Mouse (Mus musculus) intestine, embryonic 14.5 days (tissue): ENCODE measurements around the gene Abhd17b. TPM values are rescaled to one million over a fixed set of nuclear protein-coding genes. Genes with fewer than 3 reads are reported as not detected.
"Not testable (repeated sequence)": the region's sequence is repeated elsewhere in the genome, so short reads cannot be mapped to it uniquely, and the experiment has no call there.

Source experiments
- ATAC-seq: fragments of 200-750 bp; cut with Nextera tagmentation; replicated peaks from 2 replicates; pipeline ENCODE4 v1.8.0; 2017; ENCODE audit warnings: low read depth, moderate number of reproducible peaks, moderate TSS enrichment, moderate library complexity; ENCODE audit not compliant: low FRiP score, low TSS enrichment
- DNase-seq: peaks from one replicate; pipeline ENCODE4 v3.0.0-alpha.2; 2018; ENCODE audit warnings: low spot score
- H3K27ac ChIP-seq: fragments of 300-500 bp; sonication (generic); 2 replicates; pipeline ENCODE4 v1.5.1; 2014; ENCODE audit warnings: low read depth, mild to moderate bottlenecking, control low read depth
- H3K27me3 ChIP-seq: fragments of 300-500 bp; sonication (generic); replicated peaks from 2 replicates; pipeline ENCODE4 v1.6.1; 2014; ENCODE audit warnings: low read length, control low read depth; ENCODE audit not compliant: control insufficient read depth, insufficient read depth
- H3K36me3 ChIP-seq: fragments of 300-500 bp; sonication (generic); 2 replicates; pipeline ENCODE4 v1.6.1; 2014; ENCODE audit warnings: low read length, control low read depth; ENCODE audit not compliant: control insufficient read depth, insufficient read depth
- H3K4me1 ChIP-seq: fragments of 300-500 bp; sonication (generic); replicated peaks from 2 replicates; pipeline ENCODE4 v1.6.1; 2014; ENCODE audit warnings: low read length, control low read depth, mixed read lengths; ENCODE audit not compliant: control insufficient read depth, insufficient read depth
- H3K4me2 ChIP-seq: fragments of 300-500 bp; sonication (generic); 2 replicates; pipeline ENCODE4 v1.6.1; 2014; ENCODE audit warnings: low read length
- H3K4me3 ChIP-seq: fragments of 300-500 bp; sonication (generic); 2 replicates; pipeline ENCODE4 v1.5.1; 2014; ENCODE audit warnings: low read depth, low read length, control low read depth, mixed read lengths
- H3K9ac ChIP-seq: fragments of 300-500 bp; sonication (generic); 2 replicates; pipeline ENCODE4 v1.6.1; 2014; ENCODE audit warnings: mild to moderate bottlenecking, low read length
- H3K9me3 ChIP-seq: fragments of 300-500 bp; sonication (generic); 2 replicates; pipeline ENCODE4 v1.6.1; 2016; ENCODE audit warnings: low read length, control low read depth; ENCODE audit not compliant: control insufficient read depth
- WGBS: fragments of 180-500 bp; shearing (Covaris S2); extraction: QIAGEN DNeasy Blood & Tissue Kit; methylation state at CpG from one replicate; pipeline ENCODE4 v1.1.7; 2014; 5-methylcytosine and 5-hydroxymethylcytosine counted together
- polyA plus RNA-seq: library from polyadenylated mRNA; unstranded; fragments of >200 nt; fragmentation: Nextera tagmentation; extraction: Ambion mirVana; gene quantifications from 2 replicates; pipeline ENCODE4 v1.2.1, GENCODE M21; 2014

Gene Abhd17b
- polyA plus RNA-seq, 1 experiment from 2014 or later = 28.2 TPM

DNA sequence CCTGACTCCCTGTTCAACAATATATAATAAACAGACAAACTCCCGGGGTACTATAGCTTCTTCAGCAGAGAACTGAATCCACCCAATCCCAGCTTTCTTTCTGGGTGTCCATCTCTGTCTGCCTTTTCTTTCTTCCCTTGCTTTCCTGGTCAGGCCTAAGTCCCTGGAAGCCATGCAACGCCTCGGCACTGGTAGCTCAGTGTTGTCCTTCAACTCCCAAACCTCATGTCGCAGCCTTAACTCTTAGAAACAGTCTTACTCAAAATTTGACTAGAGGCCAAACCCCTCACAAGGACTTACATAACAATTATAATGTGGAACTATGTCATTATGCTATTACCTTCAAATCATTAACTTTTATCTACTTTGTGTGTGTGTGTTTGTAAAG, 28.8 kb upstream of the Abhd17b start:
- H3K4me2 ChIP-seq = no peak overlapping the region
- WGBS = 92% methylated on average over 4 of the region's 4 CpGs

DNA sequence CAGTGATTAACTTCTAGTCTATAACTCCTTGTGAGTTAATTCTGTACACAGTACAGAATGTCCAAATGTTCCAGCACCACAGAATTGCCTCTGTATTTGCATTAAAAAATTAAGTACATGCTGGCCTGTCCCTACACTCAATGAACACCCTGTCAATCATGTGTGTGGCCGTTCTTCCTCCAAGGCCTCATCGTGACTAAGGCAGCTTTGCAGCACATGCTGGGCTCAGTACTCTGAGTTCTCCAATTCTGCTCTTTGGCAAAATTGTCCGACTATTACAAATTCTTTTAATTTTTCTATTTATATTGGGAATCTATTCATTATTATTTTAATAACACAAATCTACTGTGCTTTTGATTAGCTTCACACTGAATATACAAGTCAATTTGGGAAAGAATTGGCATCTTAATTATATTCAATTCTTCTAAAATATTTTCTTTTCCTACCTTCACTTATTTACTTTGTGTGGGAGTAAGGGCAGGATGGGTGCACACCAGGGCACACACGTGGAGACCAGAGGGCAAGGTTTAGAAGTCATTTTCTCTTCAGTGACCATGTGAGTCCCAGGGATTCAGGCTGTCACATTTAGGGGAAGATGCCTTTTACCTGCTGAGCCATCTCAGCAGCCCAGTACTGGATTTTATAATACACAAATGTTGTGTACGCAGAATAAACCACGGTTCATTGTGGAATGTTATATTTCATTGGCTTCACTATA, 26.6 kb upstream of the Abhd17b start:
- H3K36me3 ChIP-seq = no peaks in the 10 kb centered on the region
- no peaks in the 10 kb centered on the region for H3K27me3 ChIP-seq
- H3K27ac ChIP-seq = no peak overlapping the region
- H3K4me2 ChIP-seq = no peak overlapping the region
- WGBS = 87% methylated on average over 6 of the region's 6 CpGs
- H3K4me1 ChIP-seq = 0 out of 2 replicates have a peak, but pooled peaks cover 2% of the 10 kb centered on the region
- H3K9ac ChIP-seq = no peak overlapping the region
- ATAC-seq (no peak), DNase-seq (no peak)
- no peak overlapping the region for H3K4me3 ChIP-seq
- H3K9me3 ChIP-seq = no peaks in the 10 kb centered on the region

More for the DNA sequence above, 28.8 kb upstream of the Abhd17b start:
- Histone ChIP-seq H3K4me3 (no peak overlapping the region), H3K27ac (no peak overlapping the region), H3K9ac (no peak overlapping the region), H3K27me3 (no peaks in the 10 kb centered on the region), H3K9me3 (no peaks in the 10 kb centered on the region), H3K36me3 (no peaks in the 10 kb centered on the region), H3K4me1 (no peaks in the 10 kb centered on the region)
- DNase-seq = no peak
- no peak for ATAC-seq

DNA sequence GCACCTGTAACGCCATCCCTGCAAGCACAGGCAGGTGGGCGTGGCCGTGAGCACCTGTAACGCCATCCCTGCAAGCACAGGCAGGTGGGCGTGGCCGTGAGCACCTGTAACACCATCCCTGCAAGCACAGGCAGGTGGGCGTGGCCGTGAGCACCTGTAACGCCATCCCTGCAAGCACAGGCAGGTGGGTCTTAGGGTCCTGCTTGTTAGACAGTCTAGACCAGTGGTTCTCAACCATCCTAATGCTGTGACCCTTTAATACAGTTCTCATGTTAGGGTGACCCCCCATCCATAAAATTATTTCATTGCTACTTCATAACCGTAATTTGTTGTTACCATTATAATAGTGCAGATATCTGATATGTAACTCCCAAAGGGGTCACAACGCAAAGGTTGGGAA, 24.5 kb upstream of the Abhd17b start:
- not testable (repeated sequence) for H3K9ac ChIP-seq, DNase-seq, H3K4me3 ChIP-seq, H3K4me1 ChIP-seq, H3K9me3 ChIP-seq, H3K27me3 ChIP-seq, H3K4me2 ChIP-seq, H3K27ac ChIP-seq, H3K36me3 ChIP-seq
- 65% methylated on average over 6 of the region's 11 CpGs for WGBS
- peak; percentile 70; the same call in 1 of the 2 replicates for ATAC-seq

DNA sequence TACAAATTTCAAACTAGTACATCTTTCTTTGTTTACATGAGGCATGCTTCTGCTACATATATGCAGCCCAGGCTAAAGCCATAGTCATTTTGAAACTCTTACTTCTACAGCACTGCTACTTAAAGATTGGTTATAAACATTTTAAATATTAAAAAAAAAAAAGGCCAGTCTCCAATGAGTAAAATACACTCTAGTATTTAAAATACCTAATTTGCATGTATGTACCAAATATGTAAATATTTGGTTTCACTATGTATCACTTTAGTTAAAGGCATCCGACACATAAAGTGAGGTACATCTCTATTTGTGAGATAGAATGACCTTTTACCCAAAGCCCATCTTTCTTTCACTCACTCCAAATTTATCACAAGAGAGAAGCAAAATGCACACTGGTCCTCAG, 24.0 kb upstream of the Abhd17b start:
- Histone ChIP-seq H3K4me1 (0 out of 2 replicates have a peak, but pooled peaks cover 2% of the 10 kb centered on the region), H3K9me3 (no peaks in the 10 kb centered on the region)
- ATAC-seq = no peak

DNA sequence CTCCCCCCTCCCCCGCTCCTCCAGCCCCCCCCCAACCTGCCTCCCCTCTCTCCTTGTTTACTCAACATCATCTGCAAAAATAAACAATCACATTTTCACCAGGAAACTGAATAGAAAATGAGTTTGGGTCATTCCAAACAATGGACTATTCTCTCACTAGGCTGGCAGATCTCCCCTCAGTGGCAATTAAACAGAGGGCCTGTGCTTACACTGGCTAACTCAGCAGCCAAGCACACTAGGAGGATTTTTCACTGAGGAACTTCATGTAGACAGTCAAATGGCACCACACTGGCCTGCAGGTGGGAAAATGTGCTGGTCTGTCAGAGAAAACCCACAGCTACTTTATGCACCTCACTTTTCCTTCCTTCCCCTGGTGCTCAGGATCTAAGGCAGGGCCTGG, 23.5 kb upstream of the Abhd17b start:
- no peaks in the 10 kb centered on the region for H3K36me3 ChIP-seq
- H3K27me3 ChIP-seq = no peaks in the 10 kb centered on the region
- ATAC-seq (no peak), DNase-seq (no peak)
- no peaks in the 10 kb centered on the region for H3K9me3 ChIP-seq
- 62% methylated on average over 1 of the region's 1 CpGs for WGBS
- peak overlapping the region; percentile 11; the same call in 1 of the 2 replicates for H3K27ac ChIP-seq
- no peak overlapping the region for H3K9ac ChIP-seq
- H3K4me1 ChIP-seq = 0 out of 2 replicates have a peak, but pooled peaks cover 2% of the 10 kb centered on the region
- no peak overlapping the region for H3K4me2 ChIP-seq
- H3K4me3 ChIP-seq = no peak overlapping the region

More for the DNA sequence above, 24.0 kb upstream of the Abhd17b start:
- no peak overlapping the region for H3K4me2 ChIP-seq
- no peak for DNase-seq
- H3K9ac ChIP-seq = no peak overlapping the region
- 83% methylated on average over 1 of the region's 1 CpGs for WGBS
- H3K27ac ChIP-seq = no peak overlapping the region
- H3K4me3 ChIP-seq = no peak overlapping the region
- no peaks in the 10 kb centered on the region for H3K36me3 ChIP-seq
- H3K27me3 ChIP-seq = no peaks in the 10 kb centered on the region

DNA sequence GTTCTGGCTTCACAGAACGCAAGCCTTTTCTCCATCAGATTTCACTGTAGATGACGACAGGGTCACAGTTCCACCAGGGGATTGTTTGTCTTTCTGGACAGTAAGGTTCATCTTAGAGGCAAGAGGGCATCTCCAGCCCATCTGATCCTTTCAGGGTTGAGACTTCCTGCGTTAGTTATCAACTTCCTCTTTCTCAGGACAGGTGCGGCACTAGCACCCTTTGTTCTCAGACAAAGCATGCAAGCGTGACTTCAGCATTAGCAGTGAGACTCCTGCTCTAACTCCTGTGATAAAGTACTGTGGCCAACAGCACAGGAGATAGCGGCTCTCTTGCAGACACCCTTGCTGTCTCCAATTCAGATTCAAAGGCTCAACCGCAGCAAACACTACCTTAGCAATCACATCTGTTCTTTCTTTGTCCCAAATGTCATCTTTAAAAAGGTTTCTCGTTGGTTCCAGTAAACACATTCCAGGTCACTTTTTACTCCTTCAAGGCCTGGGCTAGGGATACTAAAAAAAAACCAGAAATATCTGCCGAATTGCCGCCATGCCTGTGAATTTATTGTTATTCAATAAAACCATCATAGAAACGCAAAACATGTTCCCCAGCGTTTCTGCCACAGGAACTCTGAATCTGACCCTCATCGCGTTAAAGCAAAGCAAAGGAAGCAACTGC, 22.2 kb upstream of the Abhd17b start:
- no peaks in the 10 kb centered on the region for H3K36me3 ChIP-seq
- no peaks in the 10 kb centered on the region for H3K9me3 ChIP-seq
- no peaks in the 10 kb centered on the region for H3K27me3 ChIP-seq
- H3K27ac ChIP-seq = no peak overlapping the region
- no peak overlapping the region for H3K4me3 ChIP-seq
- no peak for ATAC-seq
- 53% methylated on average over 14 of the region's 14 CpGs for WGBS
- no peak overlapping the region for H3K4me2 ChIP-seq
- no peak overlapping the region for H3K9ac ChIP-seq
- H3K4me1 ChIP-seq = 0 out of 2 replicates have a peak, but pooled peaks cover 2% of the 10 kb centered on the region
- no peak for DNase-seq

DNA sequence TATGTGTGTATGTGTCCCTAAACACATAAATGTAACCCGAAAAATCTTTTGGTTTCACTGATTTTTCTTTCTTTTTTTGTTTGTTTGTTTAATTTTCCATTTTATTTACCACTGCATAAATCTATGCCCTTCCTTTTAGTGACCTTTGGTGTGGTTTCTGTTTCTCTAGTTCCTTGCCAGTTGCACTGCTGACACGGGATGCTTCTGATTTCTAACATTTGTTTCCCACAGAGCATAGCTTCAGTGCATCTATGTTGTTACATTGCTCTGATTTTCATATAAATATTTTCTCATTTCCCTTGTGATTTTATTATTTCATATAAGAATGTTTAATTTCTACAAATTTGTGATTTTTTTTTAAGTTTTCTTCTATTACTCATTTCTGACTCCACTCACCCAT, 17.6 kb upstream of the Abhd17b start:
- no peak for DNase-seq
- 83% methylated on average over 2 of the region's 2 CpGs for WGBS
- ATAC-seq = no peak

DNA sequence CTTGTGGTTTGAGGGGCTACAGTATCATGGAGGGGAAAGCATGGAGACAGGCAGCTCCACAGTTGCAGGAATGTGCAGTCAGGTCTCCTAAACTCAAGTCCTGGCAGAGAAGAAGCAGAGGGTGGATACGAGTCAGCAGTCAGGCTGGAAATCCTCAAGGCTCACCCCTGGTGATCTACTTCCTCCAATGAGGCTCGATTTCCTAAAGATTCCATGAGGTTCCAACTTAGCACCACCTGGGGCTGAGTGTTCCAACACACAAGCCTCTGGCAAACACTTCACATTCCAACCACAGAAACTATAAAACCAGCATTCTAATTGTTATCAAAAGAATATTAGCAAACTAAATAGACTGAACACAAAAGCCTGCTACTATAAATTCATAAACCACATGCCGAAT, 16.1 kb upstream of the Abhd17b start:
- ATAC-seq (no peak), DNase-seq (no peak)
- Histone ChIP-seq H3K36me3 (no peaks in the 10 kb centered on the region), H3K4me2 (no peak overlapping the region), H3K27ac (no peak overlapping the region), H3K9ac (no peak overlapping the region), H3K4me3 (no peak overlapping the region), H3K27me3 (no peaks in the 10 kb centered on the region), H3K9me3 (no peaks in the 10 kb centered on the region), H3K4me1 (no peaks in the 10 kb centered on the region)
- 78% methylated on average over 3 of the region's 3 CpGs for WGBS

More for the DNA sequence above, 17.6 kb upstream of the Abhd17b start:
- Histone ChIP-seq H3K27me3 (no peaks in the 10 kb centered on the region), H3K9me3 (no peaks in the 10 kb centered on the region), H3K9ac (no peak overlapping the region), H3K4me1 (0 out of 2 replicates have a peak, but pooled peaks cover 2% of the 10 kb centered on the region), H3K4me2 (no peak overlapping the region), H3K36me3 (no peaks in the 10 kb centered on the region), H3K27ac (no peak overlapping the region), H3K4me3 (no peak overlapping the region)
